Mouse (Mus musculus) megakaryocyte, embryonic 14.5 days (primary cell): ENCODE data around the gene Nudt8.

Experiments
- FLI1 ChIP-seq: IDR thresholded peaks from 2 replicates; pipeline ENCODE4 v1.6.1; 2012; ENCODE audit warnings: low read length, inconsistent platforms, mixed read lengths
- GATA1 ChIP-seq: IDR thresholded peaks from 3 replicates; pipeline ENCODE4 v1.6.1; 2012; ENCODE audit warnings: mixed read lengths, low read length, inconsistent platforms, borderline replicate concordance

GRCm38 (mm10) chr19:3988750-3989149 is 11.6 kb upstream of the Nudt8 start:
- no peak for TF ChIP-seq GATA1
- no peak for TF ChIP-seq FLI1
